Mouse (Mus musculus): ENCODE measurements around the gene Lrrc4. TPM values are rescaled to one million over a fixed set of nuclear protein-coding genes. Genes with fewer than 3 reads are reported as not detected.
A peak's percentile ranks its signal among the peaks of the same experiment; 100 is the strongest.

The Lrrc4 gene
- polyA plus RNA-seq, 1 experiment from 2014 or later = 4.7 TPM

GRCm38 (mm10) chr6:28785770-28786169 lies 45.8 kb downstream of the Lrrc4 start:
- 84% methylated on average over 8 of the region's 8 CpGs for WGBS
- Histone ChIP-seq H3K4me3 (ENCODE audit: low read depth, low read length) (no peak overlapping the region), H3K4me2 (replicated peaks; ENCODE audit: low read depth, low read length) (no peak overlapping the region), H3K27ac (ENCODE audit: low read depth, low read length) (no peak overlapping the region), H3K27me3 (ENCODE audit: control insufficient read depth, insufficient read depth, low read length) (no peaks in the 10 kb centered on the region), H3K36me3 (ENCODE audit: control insufficient read depth, insufficient read depth, low read length) (no peaks in the 10 kb centered on the region), H3K9ac (ENCODE audit: low read depth, low read length) (no peak overlapping the region), H3K9me3 (ENCODE audit: control insufficient read depth, low read length) (no peaks in the 10 kb centered on the region), H3K4me1 (replicated peaks; ENCODE audit: control insufficient read depth, insufficient read depth, low read length) (no peaks in the 10 kb centered on the region)
- no peak for DNase-seq (ENCODE audit: low spot score)
- ATAC-seq (ENCODE audit: low FRiP score) = no peak

DNA sequence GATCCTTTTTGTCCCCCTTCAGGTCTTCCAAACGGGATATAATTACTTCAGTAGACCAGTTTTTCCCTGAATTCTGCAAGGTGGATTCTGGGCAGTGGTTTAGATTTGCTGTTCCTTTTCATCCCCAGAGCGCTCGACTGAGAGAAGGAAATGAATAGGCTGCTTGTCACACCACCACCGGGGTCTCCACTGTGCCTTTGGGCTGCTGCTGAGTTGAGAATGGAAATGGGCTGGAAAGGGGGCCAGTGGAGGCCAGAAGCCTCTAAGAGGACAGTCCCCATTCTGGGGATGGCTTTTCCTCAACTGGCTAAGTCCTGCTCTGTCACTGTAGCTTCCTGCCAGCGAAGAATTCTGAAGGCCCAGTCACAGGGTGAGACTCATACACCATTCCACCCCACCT lies 47.6 kb downstream of the Lrrc4 start:
- DNase-seq (ENCODE audit: low spot score) (no peak), ATAC-seq (ENCODE audit: low FRiP score) (0 out of 2 replicates have a peak, but pooled peaks have one; percentile 31)
- Histone ChIP-seq H3K4me3 (ENCODE audit: low read depth, low read length) (no peak overlapping the region), H3K4me1 (replicated peaks; ENCODE audit: control insufficient read depth, insufficient read depth, low read length) (no peaks in the 10 kb centered on the region), H3K4me2 (replicated peaks; ENCODE audit: low read depth, low read length) (no peak overlapping the region), H3K9me3 (ENCODE audit: control insufficient read depth, low read length) (no peaks in the 10 kb centered on the region), H3K9ac (ENCODE audit: low read depth, low read length) (no peak overlapping the region), H3K27me3 (ENCODE audit: control insufficient read depth, insufficient read depth, low read length) (no peaks in the 10 kb centered on the region), H3K27ac (ENCODE audit: low read depth, low read length) (peak overlapping the region; percentile 69; the same call in 1 of the 2 replicates), H3K36me3 (ENCODE audit: control insufficient read depth, insufficient read depth, low read length) (no peaks in the 10 kb centered on the region)
- WGBS = 42% methylated on average over 5 of the region's 5 CpGs

GRCm38 (mm10) chr6:28783082-28783647 lies 48.4 kb downstream of the Lrrc4 start:
- WGBS = 41% methylated on average over 4 of the region's 4 CpGs
- Histone ChIP-seq H3K4me2 (replicated peaks; ENCODE audit: low read depth, low read length) (no peak overlapping the region), H3K9ac (ENCODE audit: low read depth, low read length) (0 out of 2 replicates have a peak overlapping the region, but pooled peaks have one; percentile 13), H3K36me3 (ENCODE audit: control insufficient read depth, insufficient read depth, low read length) (no peaks in the 10 kb centered on the region), H3K27ac (ENCODE audit: low read depth, low read length) (peak overlapping the region; percentile 69), H3K27me3 (ENCODE audit: control insufficient read depth, insufficient read depth, low read length) (no peaks in the 10 kb centered on the region), H3K4me3 (ENCODE audit: low read depth, low read length) (no peak overlapping the region), H3K4me1 (replicated peaks; ENCODE audit: control insufficient read depth, insufficient read depth, low read length) (no peaks in the 10 kb centered on the region), H3K9me3 (ENCODE audit: control insufficient read depth, low read length) (no peaks in the 10 kb centered on the region)
- DNase-seq (ENCODE audit: low spot score) (peak; percentile 33), ATAC-seq (ENCODE audit: low FRiP score) (peak; percentile 87)

GRCm38 (mm10) chr6:28781696-28782095 lies 49.9 kb downstream of the Lrrc4 start:
- no peaks in the 10 kb centered on the region for H3K4me1 ChIP-seq (replicated peaks; ENCODE audit: control insufficient read depth, insufficient read depth, low read length)
- 81% methylated on average over 3 of the region's 3 CpGs for WGBS
- no peak for DNase-seq (ENCODE audit: low spot score)

DNA sequence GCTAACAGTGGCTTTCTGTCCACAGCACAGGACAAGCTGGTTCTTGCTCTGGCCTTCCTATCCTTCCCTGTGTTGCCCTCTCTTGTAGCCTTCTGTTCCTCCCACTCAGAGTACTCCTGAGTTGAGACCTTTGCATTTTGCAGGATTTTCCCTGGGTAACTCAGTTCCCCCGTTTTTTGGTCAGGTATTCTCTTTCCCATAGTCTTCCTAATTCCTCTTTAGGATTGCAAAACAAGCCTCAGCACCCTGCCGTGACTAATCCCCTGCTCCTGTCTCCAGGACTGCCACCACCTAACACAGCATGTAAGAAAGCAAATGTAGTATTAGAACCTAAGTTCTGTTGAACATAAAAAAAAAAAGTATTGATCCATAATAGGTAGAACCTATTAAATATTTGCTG lies 60.2 kb downstream of the Lrrc4 start:
- DNase-seq (ENCODE audit: low spot score) (no peak), ATAC-seq (ENCODE audit: low FRiP score) (no peak)
- no peaks in the 10 kb centered on the region for H3K27me3 ChIP-seq (ENCODE audit: control insufficient read depth, insufficient read depth, low read length)
- H3K27ac ChIP-seq (ENCODE audit: low read depth, low read length) = no peak overlapping the region
- no peaks in the 10 kb centered on the region for H3K4me1 ChIP-seq (replicated peaks; ENCODE audit: control insufficient read depth, insufficient read depth, low read length)
- H3K4me3 ChIP-seq (ENCODE audit: low read depth, low read length) = no peak overlapping the region
- H3K4me2 ChIP-seq (replicated peaks; ENCODE audit: low read depth, low read length) = no peak overlapping the region
- no peaks in the 10 kb centered on the region for H3K36me3 ChIP-seq (ENCODE audit: control insufficient read depth, insufficient read depth, low read length)
- WGBS = 30% methylated on average over 2 of the region's 2 CpGs
- H3K9me3 ChIP-seq (ENCODE audit: control insufficient read depth, low read length) = no peaks in the 10 kb centered on the region
- H3K9ac ChIP-seq (ENCODE audit: low read depth, low read length) = no peak overlapping the region

More at GRCm38 (mm10) chr6:28781696-28782095, 49.9 kb downstream of the Lrrc4 start:
- H3K4me3 ChIP-seq (ENCODE audit: low read depth, low read length) = no peak overlapping the region
- no peaks in the 10 kb centered on the region for H3K36me3 ChIP-seq (ENCODE audit: control insufficient read depth, insufficient read depth, low read length)
- no peak overlapping the region for H3K9ac ChIP-seq (ENCODE audit: low read depth, low read length)
- H3K9me3 ChIP-seq (ENCODE audit: control insufficient read depth, low read length) = no peaks in the 10 kb centered on the region
- H3K27me3 ChIP-seq (ENCODE audit: control insufficient read depth, insufficient read depth, low read length) = no peaks in the 10 kb centered on the region
- no peak for ATAC-seq (ENCODE audit: low FRiP score)
- no peak overlapping the region for H3K4me2 ChIP-seq (replicated peaks; ENCODE audit: low read depth, low read length)
- 0 out of 2 replicates have a peak overlapping the region, but pooled peaks have one; percentile 12 for H3K27ac ChIP-seq (ENCODE audit: low read depth, low read length)

GRCm38 (mm10) chr6:28767891-28768481 lies 63.6 kb downstream of the Lrrc4 start:
- no peak overlapping the region for H3K27ac ChIP-seq (ENCODE audit: low read depth, low read length)
- no peaks in the 10 kb centered on the region for H3K27me3 ChIP-seq (ENCODE audit: control insufficient read depth, insufficient read depth, low read length)
- no peak overlapping the region for H3K9ac ChIP-seq (ENCODE audit: low read depth, low read length)
- H3K4me2 ChIP-seq (replicated peaks; ENCODE audit: low read depth, low read length) = no peak overlapping the region
- no peak for ATAC-seq (ENCODE audit: low FRiP score)
- no peak overlapping the region for H3K4me3 ChIP-seq (ENCODE audit: low read depth, low read length)
- no peaks in the 10 kb centered on the region for H3K9me3 ChIP-seq (ENCODE audit: control insufficient read depth, low read length)
- no peak for DNase-seq (ENCODE audit: low spot score)
- no peaks in the 10 kb centered on the region for H3K4me1 ChIP-seq (replicated peaks; ENCODE audit: control insufficient read depth, insufficient read depth, low read length)
- H3K36me3 ChIP-seq (ENCODE audit: control insufficient read depth, insufficient read depth, low read length) = no peaks in the 10 kb centered on the region
- WGBS = 88% methylated on average over 6 of the region's 6 CpGs

DNA sequence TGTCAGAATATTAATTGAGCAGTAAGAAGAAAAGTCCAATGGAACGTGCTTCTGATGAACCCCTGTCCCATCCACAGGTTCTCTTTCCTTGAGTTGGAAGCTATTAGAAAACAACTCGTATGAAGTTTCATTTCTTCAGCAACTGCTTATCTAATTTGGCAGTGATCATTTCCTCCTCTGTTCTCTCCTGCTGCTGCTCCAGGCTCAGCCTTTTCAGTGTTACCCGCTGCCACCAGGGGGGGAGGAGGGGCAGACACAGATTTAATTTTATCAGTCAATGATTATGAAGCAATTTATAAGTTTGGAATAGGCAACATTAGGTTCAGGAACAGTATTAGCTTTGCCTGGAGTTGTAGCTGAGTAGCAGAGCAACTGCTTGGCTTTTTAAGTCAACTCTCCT lies 64.9 kb downstream of the Lrrc4 start:
- ATAC-seq (ENCODE audit: low FRiP score) (no peak), DNase-seq (ENCODE audit: low spot score) (no peak)
- Histone ChIP-seq H3K27ac (ENCODE audit: low read depth, low read length) (no peak overlapping the region), H3K9me3 (ENCODE audit: control insufficient read depth, low read length) (no peaks in the 10 kb centered on the region), H3K4me3 (ENCODE audit: low read depth, low read length) (no peak overlapping the region), H3K9ac (ENCODE audit: low read depth, low read length) (no peak overlapping the region), H3K4me2 (replicated peaks; ENCODE audit: low read depth, low read length) (no peak overlapping the region), H3K4me1 (replicated peaks; ENCODE audit: control insufficient read depth, insufficient read depth, low read length) (no peaks in the 10 kb centered on the region; the same call in 1 of the 2 replicates), H3K27me3 (ENCODE audit: control insufficient read depth, insufficient read depth, low read length) (no peaks in the 10 kb centered on the region), H3K36me3 (ENCODE audit: control insufficient read depth, insufficient read depth, low read length) (no peaks in the 10 kb centered on the region)
- WGBS = 88% methylated on average over 3 of the region's 3 CpGs

- ATAC-seq (ENCODE audit: low FRiP score) (peak; percentile 55), DNase-seq (ENCODE audit: low spot score) (no peak)
- Histone ChIP-seq H3K27ac (ENCODE audit: low read depth, low read length) (no peak overlapping the region), H3K9me3 (ENCODE audit: control insufficient read depth, low read length) (no peaks in the 10 kb centered on the region), H3K4me3 (ENCODE audit: low read depth, low read length) (no peak overlapping the region), H3K9ac (ENCODE audit: low read depth, low read length) (no peak overlapping the region), H3K4me1 (replicated peaks; ENCODE audit: control insufficient read depth, insufficient read depth, low read length) (no peaks in the 10 kb centered on the region; the same call in 1 of the 2 replicates), H3K36me3 (ENCODE audit: control insufficient read depth, insufficient read depth, low read length) (no peaks in the 10 kb centered on the region), H3K27me3 (ENCODE audit: control insufficient read depth, insufficient read depth, low read length) (no peaks in the 10 kb centered on the region), H3K4me2 (replicated peaks; ENCODE audit: low read depth, low read length) (no peak overlapping the region)
- 19% methylated on average over 5 of the region's 5 CpGs for WGBS
Measured at GRCm38 (mm10) chr6:28762132-28762775, 69.3 kb downstream of the Lrrc4 start.

Data from hindbrain, embryonic 11.5 days (tissue).